Mouse (Mus musculus): ENCODE results near the gene AF067061. TPM values are rescaled to one million over a fixed set of nuclear protein-coding genes. Genes with fewer than 3 reads are reported as not detected.
"Not testable (repeated sequence)": the region's sequence is repeated elsewhere in the genome, so short reads cannot be mapped to it uniquely, and the experiment has no call there.

The AF067061 gene
- not detected in 2 replicates for polyA plus RNA-seq (2015; fragmentation: Nextera tagmentation; extraction: Ambion mirVana)

GRCm38 (mm10) chr13:120262870-120263269 lies at the start of gene AF067061:
AF067061 (plus strand) TSS chr13:120263114.
- not testable (repeated sequence) for H3K4me1 ChIP-seq; H3K27me3 ChIP-seq; H3K27ac ChIP-seq; ATAC-seq (replicated peaks; ENCODE audit: low FRiP score); H3K36me3 ChIP-seq; H3K4me2 ChIP-seq; H3K9me3 ChIP-seq (replicated peaks); H3K9ac ChIP-seq; H3K4me3 ChIP-seq (replicated peaks)
- 84% methylated on average over 2 of the region's 2 CpGs for WGBS

- H3K4me3 ChIP-seq (replicated peaks); H3K9ac ChIP-seq; H3K27me3 ChIP-seq; H3K4me1 ChIP-seq; H3K9me3 ChIP-seq (replicated peaks); H3K27ac ChIP-seq; H3K36me3 ChIP-seq; ATAC-seq (replicated peaks; ENCODE audit: low FRiP score); H3K4me2 ChIP-seq: not testable (repeated sequence)
- no CpG with 5 or more reads among the region's 2 CpGs for WGBS
These were observed 47.1 kb upstream of the AF067061 start, which contains the start of gene Gm21762 for GRCm38 (mm10) chr13:120215847-120216246. Gm21762 (minus strand) TSS chr13:120215947.

GRCm38 (mm10) chr13:120220922-120221321 lies 42.0 kb upstream of the AF067061 start:
- not testable (repeated sequence) for H3K4me2 ChIP-seq; H3K36me3 ChIP-seq; H3K27me3 ChIP-seq; ATAC-seq (replicated peaks; ENCODE audit: low FRiP score); H3K4me3 ChIP-seq (replicated peaks); H3K9ac ChIP-seq; H3K4me1 ChIP-seq; H3K9me3 ChIP-seq (replicated peaks); H3K27ac ChIP-seq
- WGBS = 77% methylated on average over 5 of the region's 5 CpGs

- not testable (repeated sequence) for ATAC-seq (replicated peaks; ENCODE audit: low FRiP score)
These were observed 39.8 kb upstream of the AF067061 start for GRCm38 (mm10) chr13:120223012-120223659.

GRCm38 (mm10) chr13:120231798-120232197 lies 31.1 kb upstream of the AF067061 start:
- not testable (repeated sequence) for H3K27me3 ChIP-seq; H3K9me3 ChIP-seq (replicated peaks); H3K4me1 ChIP-seq; H3K36me3 ChIP-seq; H3K9ac ChIP-seq; H3K27ac ChIP-seq; H3K4me2 ChIP-seq; H3K4me3 ChIP-seq (replicated peaks)
- 95% methylated on average over 17 of the region's 17 CpGs for WGBS
- peak; percentile 25; the same call in 1 of the 2 replicates for ATAC-seq (replicated peaks; ENCODE audit: low FRiP score)

More at GRCm38 (mm10) chr13:120223012-120223659, 39.8 kb upstream of the AF067061 start:
- not testable (repeated sequence) for H3K36me3 ChIP-seq; H3K4me1 ChIP-seq; H3K27me3 ChIP-seq; H3K4me3 ChIP-seq (replicated peaks); H3K4me2 ChIP-seq; H3K9me3 ChIP-seq (replicated peaks); H3K27ac ChIP-seq; H3K9ac ChIP-seq
- WGBS = 96% methylated on average over 16 of the region's 25 CpGs

GRCm38 (mm10) chr13:120232447-120233049 lies 30.4 kb upstream of the AF067061 start:
- not testable (repeated sequence) for ATAC-seq (replicated peaks; ENCODE audit: low FRiP score); H3K4me3 ChIP-seq (replicated peaks); H3K36me3 ChIP-seq; H3K9ac ChIP-seq; H3K27ac ChIP-seq; H3K9me3 ChIP-seq (replicated peaks); H3K4me1 ChIP-seq; H3K4me2 ChIP-seq; H3K27me3 ChIP-seq
- WGBS = 74% methylated on average over 14 of the region's 25 CpGs

- H3K27me3 ChIP-seq; H3K9ac ChIP-seq; H3K27ac ChIP-seq; H3K9me3 ChIP-seq (replicated peaks); H3K4me1 ChIP-seq; H3K36me3 ChIP-seq; H3K4me2 ChIP-seq; ATAC-seq (replicated peaks; ENCODE audit: low FRiP score); H3K4me3 ChIP-seq (replicated peaks): not testable (repeated sequence)
These were observed 24.1 kb upstream of the AF067061 start, which contains the start of gene Gm21731 for GRCm38 (mm10) chr13:120238811-120239210. Gm21731 (plus strand) TSS chr13:120239111.

- H3K4me1 ChIP-seq; ATAC-seq (replicated peaks; ENCODE audit: low FRiP score): not testable (repeated sequence)
- WGBS = 84% methylated on average over 2 of the region's 3 CpGs
These were observed 11.5 kb upstream of the AF067061 start for GRCm38 (mm10) chr13:120251208-120251924.

GRCm38 (mm10) chr13:120258817-120259658 lies 3.9 kb upstream of the AF067061 start:
- ATAC-seq (replicated peaks; ENCODE audit: low FRiP score); H3K9me3 ChIP-seq (replicated peaks); H3K4me3 ChIP-seq (replicated peaks); H3K4me2 ChIP-seq; H3K4me1 ChIP-seq; H3K27ac ChIP-seq; H3K9ac ChIP-seq; H3K27me3 ChIP-seq; H3K36me3 ChIP-seq: not testable (repeated sequence)
- WGBS = 84% methylated on average over 3 of the region's 3 CpGs

More at GRCm38 (mm10) chr13:120251208-120251924, 11.5 kb upstream of the AF067061 start:
- not testable (repeated sequence) for H3K27ac ChIP-seq; H3K4me2 ChIP-seq; H3K4me3 ChIP-seq (replicated peaks); H3K36me3 ChIP-seq; H3K27me3 ChIP-seq; H3K9ac ChIP-seq; H3K9me3 ChIP-seq (replicated peaks)

- not testable (repeated sequence) for H3K4me3 ChIP-seq (replicated peaks); H3K4me1 ChIP-seq; H3K9me3 ChIP-seq (replicated peaks); ATAC-seq (replicated peaks; ENCODE audit: low FRiP score); H3K36me3 ChIP-seq; H3K27me3 ChIP-seq; H3K27ac ChIP-seq; H3K9ac ChIP-seq; H3K4me2 ChIP-seq
- 67% methylated on average over 3 of the region's 3 CpGs for WGBS
These were observed 3.2 kb upstream of the AF067061 start for GRCm38 (mm10) chr13:120259718-120260117.

- not testable (repeated sequence) for H3K4me1 ChIP-seq; H3K9ac ChIP-seq; H3K27ac ChIP-seq; H3K4me3 ChIP-seq (replicated peaks); H3K27me3 ChIP-seq; ATAC-seq (replicated peaks; ENCODE audit: low FRiP score); H3K4me2 ChIP-seq; H3K9me3 ChIP-seq (replicated peaks); H3K36me3 ChIP-seq
- 25% methylated on average over 2 of the region's 2 CpGs for WGBS
These were observed 14.9 kb downstream of the AF067061 start for GRCm38 (mm10) chr13:120277837-120278236.

Measured in kidney, embryonic 15.5 days (tissue).